Mouse (Mus musculus): ENCODE results near the gene Taok2. TPM values are rescaled to one million over a fixed set of nuclear protein-coding genes. Genes with fewer than 3 reads are reported as not detected.
A peak's percentile ranks its signal among the peaks of the same experiment; 100 is the strongest.

Gene Taok2
- polyA plus RNA-seq, 1 experiment from 2014 or later = 55.8 TPM

DNA sequence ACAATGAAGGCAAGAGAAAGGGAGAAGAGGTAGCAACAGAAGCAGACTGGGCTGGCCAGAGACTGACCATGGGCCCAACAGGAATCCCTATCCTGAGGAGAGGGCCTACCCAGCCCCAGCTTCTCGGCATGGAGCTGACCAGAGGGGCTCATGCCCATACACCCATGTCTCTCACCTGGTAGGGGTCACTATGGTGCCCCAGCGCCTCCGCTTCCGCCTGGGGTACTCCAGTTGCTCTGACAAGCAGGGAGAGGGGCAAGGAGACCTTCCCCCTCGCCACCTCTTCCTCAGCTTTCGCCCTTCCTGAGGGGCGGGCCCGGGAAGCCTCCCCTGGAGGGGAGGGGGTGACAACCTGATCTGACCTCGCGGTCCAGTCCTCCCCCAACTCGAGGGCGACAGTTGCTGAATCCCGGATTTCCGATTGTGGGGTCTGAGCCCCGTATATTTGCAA, 747 bp downstream of the Taok2 start:
- no peak for ATAC-seq (ENCODE audit: low read depth)
- H3K4me2 ChIP-seq (ENCODE audit: low read depth, low read length) = peak overlapping the region; percentile 65
- 1% methylated on average over 14 of the region's 15 CpGs for WGBS

DNA sequence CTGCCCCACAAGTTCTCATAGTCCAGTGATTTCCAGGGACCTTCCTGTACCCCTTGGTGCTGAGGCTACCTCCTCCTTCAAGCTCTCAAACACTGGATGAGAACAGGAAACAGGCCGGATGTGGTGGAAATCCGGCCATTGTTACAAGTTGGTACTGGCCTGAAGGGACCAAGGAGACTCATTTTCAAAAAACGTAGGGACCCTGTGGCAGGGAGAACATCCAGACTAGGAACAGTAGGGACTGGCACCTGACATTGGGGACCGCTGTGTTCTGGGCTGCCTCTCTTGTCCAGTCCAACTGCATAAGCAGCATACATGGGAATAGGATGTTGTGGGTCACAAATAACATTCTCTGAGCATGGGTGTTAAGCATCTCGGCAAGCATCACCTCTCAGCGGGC, 3.5 kb downstream of the Taok2 start:
- Histone ChIP-seq H3K9me3 (ENCODE audit: control insufficient read depth, low read length) (no peaks in the 10 kb centered on the region), H3K27ac (ENCODE audit: low read length) (peak overlapping the region; percentile 68), H3K4me1 (replicated peaks; ENCODE audit: control insufficient read depth, insufficient read depth, low read length) (peaks cover 19% of the 10 kb centered on the region), H3K4me2 (ENCODE audit: low read depth, low read length) (peak overlapping the region; percentile 65), H3K36me3 (ENCODE audit: control insufficient read depth, insufficient read depth, low read length) (peaks cover 32% of the 10 kb centered on the region), H3K27me3 (ENCODE audit: control insufficient read depth, insufficient read depth, low read depth, low read length) (no peaks in the 10 kb centered on the region), H3K4me3 (ENCODE audit: low read length) (peak overlapping the region; percentile 76; the same call in 1 of the 2 replicates), H3K9ac (ENCODE audit: low read length) (no peak overlapping the region)
- 61% methylated on average over 6 of the region's 6 CpGs for WGBS
- no peak for ATAC-seq (ENCODE audit: low read depth)

More for the DNA sequence above, 747 bp downstream of the Taok2 start:
- Histone ChIP-seq H3K36me3 (ENCODE audit: control insufficient read depth, insufficient read depth, low read length) (peaks cover 12% of the 10 kb centered on the region), H3K9ac (ENCODE audit: low read length) (peak overlapping the region; percentile 88), H3K9me3 (ENCODE audit: control insufficient read depth, low read length) (no peaks in the 10 kb centered on the region), H3K4me3 (ENCODE audit: low read length) (peak overlapping the region; percentile 76), H3K27ac (ENCODE audit: low read length) (peak overlapping the region; percentile 95), H3K27me3 (ENCODE audit: control insufficient read depth, insufficient read depth, low read depth, low read length) (no peaks in the 10 kb centered on the region), H3K4me1 (replicated peaks; ENCODE audit: control insufficient read depth, insufficient read depth, low read length) (peaks cover 19% of the 10 kb centered on the region)

DNA sequence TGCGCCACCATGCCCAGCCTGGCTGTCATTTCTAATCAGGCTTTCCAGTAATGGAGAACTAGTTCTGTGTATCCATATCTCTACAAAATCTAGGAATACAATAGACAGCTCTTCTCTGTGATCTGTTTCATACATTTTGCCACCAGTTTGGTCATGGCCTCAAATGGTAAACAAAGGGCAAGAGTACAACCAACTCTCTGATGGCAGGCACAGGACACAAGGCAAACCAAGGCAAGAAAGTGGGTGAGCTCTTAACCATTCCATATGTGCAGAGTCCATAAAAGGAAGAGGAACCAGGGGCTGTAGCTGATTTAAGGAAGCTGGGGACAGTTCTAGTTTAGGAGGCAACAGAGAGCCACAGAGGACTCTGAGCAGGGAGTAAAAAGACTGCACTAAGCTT, 7.3 kb downstream of the Taok2 start:
- WGBS = 100% methylated on average over 1 of the region's 1 CpGs
- Histone ChIP-seq H3K9me3 (ENCODE audit: control insufficient read depth, low read length) (no peaks in the 10 kb centered on the region), H3K4me2 (ENCODE audit: low read depth, low read length) (no peak overlapping the region), H3K27ac (ENCODE audit: low read length) (no peak overlapping the region), H3K9ac (ENCODE audit: low read length) (no peak overlapping the region), H3K4me1 (replicated peaks; ENCODE audit: control insufficient read depth, insufficient read depth, low read length) (peaks cover 8% of the 10 kb centered on the region), H3K27me3 (ENCODE audit: control insufficient read depth, insufficient read depth, low read depth, low read length) (no peaks in the 10 kb centered on the region), H3K36me3 (ENCODE audit: control insufficient read depth, insufficient read depth, low read length) (peaks cover 66% of the 10 kb centered on the region), H3K4me3 (ENCODE audit: low read length) (no peak overlapping the region)
- ATAC-seq (ENCODE audit: low read depth) = no peak

DNA sequence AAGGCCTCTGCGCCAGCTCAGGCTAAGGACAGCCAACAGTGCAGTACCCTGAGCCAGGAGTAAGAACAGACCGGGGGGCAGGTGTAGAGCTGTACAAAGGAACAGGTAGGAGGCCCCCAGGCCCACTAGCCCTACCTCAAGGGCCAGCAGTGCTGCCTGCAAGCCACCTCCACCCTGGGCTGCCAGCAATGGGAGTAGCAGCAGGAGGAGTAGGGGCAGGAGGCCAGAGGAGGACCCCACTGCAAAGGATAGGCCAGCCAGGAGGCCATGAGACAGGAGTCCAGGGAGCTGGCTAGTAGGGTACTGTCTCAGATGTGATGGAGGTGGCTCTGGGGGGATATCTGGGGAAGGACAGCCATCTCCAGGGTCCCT, 14.0 kb downstream of the Taok2 start:
- no peak for ATAC-seq (ENCODE audit: low read depth)
- Histone ChIP-seq H3K4me1 (replicated peaks; ENCODE audit: control insufficient read depth, insufficient read depth, low read length) (peaks cover 2% of the 10 kb centered on the region; the same call in 1 of the 2 replicates), H3K4me2 (ENCODE audit: low read depth, low read length) (no peak overlapping the region), H3K9me3 (ENCODE audit: control insufficient read depth, low read length) (no peaks in the 10 kb centered on the region), H3K27ac (ENCODE audit: low read length) (no peak overlapping the region), H3K36me3 (ENCODE audit: control insufficient read depth, insufficient read depth, low read length) (peaks cover 72% of the 10 kb centered on the region), H3K27me3 (ENCODE audit: control insufficient read depth, insufficient read depth, low read depth, low read length) (no peaks in the 10 kb centered on the region), H3K4me3 (ENCODE audit: low read length) (no peak overlapping the region), H3K9ac (ENCODE audit: low read length) (no peak overlapping the region)
- 94% methylated on average over 2 of the region's 2 CpGs for WGBS

DNA sequence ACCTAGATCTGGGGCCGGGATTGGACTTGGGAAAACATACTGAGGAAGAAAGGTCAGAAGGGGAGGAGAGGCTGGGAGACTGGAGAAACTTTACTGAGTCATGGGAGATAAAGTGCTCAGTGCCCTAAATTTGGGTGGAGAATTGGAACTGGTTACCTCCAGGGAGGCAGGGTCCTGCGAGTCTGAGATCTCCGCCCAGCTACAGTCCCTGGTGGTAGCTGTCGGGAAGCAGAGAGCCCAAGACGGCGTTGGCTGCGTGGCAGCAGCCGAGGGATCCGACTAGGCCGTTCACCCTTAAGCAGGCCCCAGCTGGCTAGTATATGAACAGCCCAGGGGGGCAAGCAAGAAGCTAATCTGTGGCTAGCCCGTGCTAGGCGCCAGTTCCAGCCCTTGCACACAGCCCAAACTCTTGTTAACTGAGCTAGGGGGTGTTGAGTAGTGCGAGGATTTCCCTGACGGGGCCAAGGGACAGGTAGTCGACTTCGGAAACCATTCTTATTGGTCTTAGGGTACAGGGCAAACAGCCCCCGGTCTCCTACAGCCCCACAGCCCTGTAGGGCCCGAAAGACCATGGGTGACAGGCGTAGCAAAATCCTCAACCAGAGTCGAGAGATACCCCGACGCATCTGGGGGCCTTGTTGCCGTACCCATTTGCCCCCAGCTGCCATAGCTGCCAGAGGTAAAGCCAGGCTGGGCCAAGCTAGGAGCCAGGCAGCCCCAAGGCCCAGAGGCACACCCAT, 14.6 kb downstream of the Taok2 start:
- 90% methylated on average over 23 of the region's 23 CpGs for WGBS
- peaks cover 75% of the 10 kb centered on the region for H3K36me3 ChIP-seq (ENCODE audit: control insufficient read depth, insufficient read depth, low read length)

DNA sequence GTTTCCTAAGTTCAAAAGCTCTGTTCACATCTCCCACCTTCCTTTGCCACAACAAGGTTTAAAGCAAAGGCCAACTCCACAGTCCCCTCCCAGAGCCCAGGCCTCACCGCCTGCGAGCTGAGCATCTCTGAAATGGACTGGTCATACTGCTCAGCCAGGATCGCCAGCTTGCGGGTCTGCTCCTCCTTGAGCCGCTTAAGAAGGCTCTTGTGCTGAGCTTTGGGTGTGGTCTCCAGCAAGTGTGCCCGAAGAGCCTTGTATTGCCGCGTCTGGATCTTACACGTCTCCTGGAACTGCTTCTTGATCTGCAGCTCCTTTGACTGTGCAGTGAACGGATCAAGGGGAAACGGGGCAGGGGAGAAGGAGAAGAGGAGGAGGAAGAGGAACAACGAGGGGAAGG, 16.5 kb downstream of the Taok2 start:
- H3K4me1 ChIP-seq (replicated peaks; ENCODE audit: control insufficient read depth, insufficient read depth, low read length) = peaks cover 19% of the 10 kb centered on the region
- H3K27ac ChIP-seq (ENCODE audit: low read length) = peak overlapping the region; percentile 34
- ATAC-seq (ENCODE audit: low read depth) = peak; percentile 37; the same call in 1 of the 2 replicates
- no peak overlapping the region for H3K4me3 ChIP-seq (ENCODE audit: low read length)
- H3K9me3 ChIP-seq (ENCODE audit: control insufficient read depth, low read length) = no peaks in the 10 kb centered on the region
- peaks cover 56% of the 10 kb centered on the region for H3K36me3 ChIP-seq (ENCODE audit: control insufficient read depth, insufficient read depth, low read length)
- H3K27me3 ChIP-seq (ENCODE audit: control insufficient read depth, insufficient read depth, low read depth, low read length) = no peaks in the 10 kb centered on the region
- 63% methylated on average over 12 of the region's 12 CpGs for WGBS
- H3K9ac ChIP-seq (ENCODE audit: low read length) = no peak overlapping the region
- H3K4me2 ChIP-seq (ENCODE audit: low read depth, low read length) = no peak overlapping the region

More for the DNA sequence above, 14.6 kb downstream of the Taok2 start:
- peaks cover 2% of the 10 kb centered on the region; the same call in 1 of the 2 replicates for H3K4me1 ChIP-seq (replicated peaks; ENCODE audit: control insufficient read depth, insufficient read depth, low read length)
- no peak overlapping the region for H3K4me3 ChIP-seq (ENCODE audit: low read length)
- no peaks in the 10 kb centered on the region for H3K27me3 ChIP-seq (ENCODE audit: control insufficient read depth, insufficient read depth, low read depth, low read length)
- H3K9me3 ChIP-seq (ENCODE audit: control insufficient read depth, low read length) = no peaks in the 10 kb centered on the region
- H3K4me2 ChIP-seq (ENCODE audit: low read depth, low read length) = no peak overlapping the region
- no peak overlapping the region for H3K9ac ChIP-seq (ENCODE audit: low read length)
- ATAC-seq (ENCODE audit: low read depth) = no peak
- no peak overlapping the region for H3K27ac ChIP-seq (ENCODE audit: low read length)

DNA sequence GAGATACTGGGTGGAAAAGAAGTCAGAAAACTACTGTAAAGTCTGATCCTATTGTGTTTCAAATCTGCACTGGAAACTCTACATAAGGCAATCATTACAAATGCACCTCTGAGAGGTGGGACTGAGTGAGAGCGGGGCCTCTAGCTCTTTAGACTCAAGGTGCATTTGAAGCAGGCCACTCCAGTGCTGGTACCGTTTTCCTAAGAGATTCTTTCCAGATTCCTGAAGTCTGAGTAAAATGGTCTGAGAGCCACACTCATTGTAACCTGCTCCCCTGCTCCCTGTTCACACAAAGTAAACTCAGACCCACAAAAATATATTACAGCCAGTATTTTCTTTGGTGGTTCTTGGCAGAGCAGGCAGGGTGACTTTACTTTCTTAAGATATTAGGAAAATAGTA, 17.0 kb downstream of the Taok2 start:
- WGBS = 63% methylated on average over 2 of the region's 2 CpGs
- Histone ChIP-seq H3K4me2 (ENCODE audit: low read depth, low read length) (no peak overlapping the region), H3K9me3 (ENCODE audit: control insufficient read depth, low read length) (no peaks in the 10 kb centered on the region), H3K9ac (ENCODE audit: low read length) (no peak overlapping the region), H3K4me3 (ENCODE audit: low read length) (no peak overlapping the region), H3K4me1 (replicated peaks; ENCODE audit: control insufficient read depth, insufficient read depth, low read length) (peaks cover 22% of the 10 kb centered on the region), H3K27me3 (ENCODE audit: control insufficient read depth, insufficient read depth, low read depth, low read length) (no peaks in the 10 kb centered on the region), H3K36me3 (ENCODE audit: control insufficient read depth, insufficient read depth, low read length) (peaks cover 51% of the 10 kb centered on the region), H3K27ac (ENCODE audit: low read length) (peak overlapping the region; percentile 65)
- ATAC-seq (ENCODE audit: low read depth) = no peak

DNA sequence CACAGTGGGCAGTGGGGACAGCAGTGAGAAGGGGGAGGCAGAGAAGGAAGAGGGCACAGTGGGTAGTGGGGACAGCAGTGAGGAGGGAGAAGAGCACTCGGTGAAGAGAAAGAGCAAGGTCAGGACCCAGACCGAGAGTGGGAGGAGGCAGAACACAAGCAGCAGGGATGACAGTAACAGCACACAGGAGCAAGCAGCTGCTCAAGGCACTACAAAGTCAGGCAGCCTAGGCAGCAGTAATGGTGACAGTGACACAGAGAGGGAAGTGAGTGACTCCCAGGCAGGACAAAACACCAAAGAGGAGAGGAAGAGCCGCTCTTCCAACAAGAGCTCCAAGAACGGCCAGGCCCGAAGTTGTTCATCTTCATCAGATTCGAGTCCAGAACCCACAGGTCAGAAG, 20.7 kb downstream of the Taok2 start:
- no peak overlapping the region; the same call in 1 of the 2 replicates for H3K27ac ChIP-seq (ENCODE audit: low read length)
- no peaks in the 10 kb centered on the region for H3K9me3 ChIP-seq (ENCODE audit: control insufficient read depth, low read length)
- H3K4me3 ChIP-seq (ENCODE audit: low read length) = peak overlapping the region; percentile 69
- no peaks in the 10 kb centered on the region for H3K27me3 ChIP-seq (ENCODE audit: control insufficient read depth, insufficient read depth, low read depth, low read length)
- ATAC-seq (ENCODE audit: low read depth) = no peak
- H3K36me3 ChIP-seq (ENCODE audit: control insufficient read depth, insufficient read depth, low read length) = peaks cover 27% of the 10 kb centered on the region
- 54% methylated on average over 6 of the region's 6 CpGs for WGBS
- peaks cover 25% of the 10 kb centered on the region for H3K4me1 ChIP-seq (replicated peaks; ENCODE audit: control insufficient read depth, insufficient read depth, low read length)
- peak overlapping the region; percentile 77 for H3K9ac ChIP-seq (ENCODE audit: low read length)
- H3K4me2 ChIP-seq (ENCODE audit: low read depth, low read length) = peak overlapping the region; percentile 83

DNA sequence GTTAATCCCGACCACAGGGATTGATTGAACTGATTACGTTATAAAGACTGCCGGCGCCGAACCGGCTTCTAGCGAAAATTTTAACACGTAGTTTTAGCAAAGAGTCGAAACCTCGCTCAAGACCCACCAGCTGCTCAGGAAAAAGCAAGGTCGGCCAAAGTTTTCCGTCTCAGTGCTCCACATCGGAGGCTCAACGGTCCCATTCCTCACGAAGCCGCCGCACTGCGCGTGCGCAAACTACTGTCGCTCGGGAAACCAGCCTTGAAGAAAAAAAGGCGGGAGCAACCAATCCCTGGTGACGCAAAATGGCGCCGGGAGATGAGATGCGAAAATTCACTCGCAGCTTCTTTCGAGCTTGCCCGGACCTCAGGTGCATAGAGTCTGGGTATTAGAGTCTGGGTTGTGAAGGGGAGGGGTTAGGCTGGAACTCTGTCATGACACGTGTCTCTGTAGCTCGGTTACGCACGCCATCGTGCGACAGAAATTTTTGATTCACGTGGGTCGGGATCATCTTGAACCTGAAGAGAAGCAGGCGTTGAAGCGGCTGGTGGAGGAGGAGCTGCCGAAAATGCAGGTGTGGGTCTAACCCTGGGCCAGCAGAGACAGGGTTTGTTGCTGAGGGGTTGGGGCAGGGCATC, 22.2 kb downstream of the Taok2 start, which contains the start of gene Ino80e:
TSS of gene Ino80e (minus strand) at position 231 of the 638 bp plus-strand sequence.
- peak within 1 kb of the TSS; percentile 83 for H3K4me2 ChIP-seq (ENCODE audit: low read depth, low read length)
- H3K9me3 ChIP-seq (ENCODE audit: control insufficient read depth, low read length) = no peaks in the 10 kb centered on the region
- WGBS = under 1% methylated on average over 41 of the region's 41 CpGs
- peaks cover 23% of the 10 kb centered on the region for H3K4me1 ChIP-seq (replicated peaks; ENCODE audit: control insufficient read depth, insufficient read depth, low read length)
- H3K27me3 ChIP-seq (ENCODE audit: control insufficient read depth, insufficient read depth, low read depth, low read length) = no peaks in the 10 kb centered on the region
- H3K4me3 ChIP-seq (ENCODE audit: low read length) = peak within 1 kb of the TSS; percentile 69
- peak; percentile 79 for ATAC-seq (ENCODE audit: low read depth)
- H3K36me3 ChIP-seq (ENCODE audit: control insufficient read depth, insufficient read depth, low read length) = peaks cover 26% of the 10 kb centered on the region
- H3K9ac ChIP-seq (ENCODE audit: low read length) = peak within 1 kb of the TSS; percentile 77
- peak within 1 kb of the TSS; percentile 79 for H3K27ac ChIP-seq (ENCODE audit: low read length)

Measured in lung, embryonic 16.5 days (tissue).